Mouse (Mus musculus) brain, embryonic 14.5 days (tissue): ENCODE data around the gene Scrn1.

ENCODE experiments used
- CTCF ChIP-seq: fragments of 200-500 bp; IDR thresholded peaks from 2 replicates; pipeline ENCODE4 v1.5.1; 2012; ENCODE audit warnings: inconsistent platforms, mild to moderate bottlenecking, moderate library complexity, borderline replicate concordance; ENCODE audit not compliant: insufficient read depth, insufficient read length; ENCODE audit errors: extremely low read depth
- POLR2A ChIP-seq: fragments of 200-500 bp; IDR thresholded peaks from 2 replicates; pipeline ENCODE4 v1.6.1; 2012; ENCODE audit warnings: mild to moderate bottlenecking, inconsistent platforms, borderline replicate concordance; ENCODE audit not compliant: poor library complexity, insufficient read depth, insufficient read length, severe bottlenecking; ENCODE audit errors: extremely low read depth

DNA sequence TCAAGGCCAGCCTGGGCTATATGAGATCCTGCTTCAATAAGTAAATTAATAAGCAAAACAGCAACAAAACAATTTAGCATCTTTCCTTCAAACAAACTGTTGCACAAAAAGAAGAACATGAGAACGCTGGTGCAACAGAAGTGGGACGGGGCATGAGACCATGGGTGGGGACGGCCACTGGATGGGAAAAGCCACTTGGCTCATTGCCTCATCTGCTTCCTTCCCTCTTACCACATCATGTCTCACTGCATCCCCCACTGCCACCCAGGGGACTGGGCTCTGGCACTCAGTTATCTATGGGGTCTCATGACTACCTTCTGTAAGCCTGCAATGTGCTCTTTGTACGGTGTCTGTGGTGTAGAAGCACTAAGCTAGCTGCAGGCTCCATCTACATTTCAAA, 30.8 kb downstream of the Scrn1 start:
- TF ChIP-seq POLR2A: no peak
- TF ChIP-seq CTCF: no peak
